Comparison of ENCODE assay signal across 20 mouse cellular contexts in the genomic region with DNA sequence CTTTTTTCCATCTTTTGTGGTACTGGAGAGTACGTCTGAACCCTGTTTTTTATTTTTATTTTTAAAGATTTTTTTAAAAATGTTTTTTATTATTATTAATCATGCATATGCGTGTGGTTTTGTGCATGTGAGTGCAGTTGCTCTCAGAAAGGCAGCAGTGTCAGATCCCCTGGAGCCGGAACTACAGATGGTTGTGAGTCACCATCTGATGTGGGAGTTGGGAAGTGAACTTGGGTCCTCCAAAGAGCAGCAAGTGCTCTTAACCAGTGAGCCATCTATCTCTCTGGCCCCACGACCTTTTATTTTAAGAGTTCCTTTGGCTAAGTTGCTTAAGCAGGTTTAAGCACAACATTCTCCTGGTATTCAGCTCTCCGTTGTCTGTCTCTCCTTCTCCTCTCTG. TPM values are rescaled to one million over a fixed set of nuclear protein-coding genes. Genes with fewer than 3 reads are reported as not detected.
DNase-seq lines count a peak whose midpoint lies in the region; TF ChIP-seq lines count a peak whose summit lies in the region.
"Had no signal": no experiment of that assay in that cellular context is flagged by ENCODE, and none has a peak within 500 bp of the region (broad histone marks: within the 10 kb centered on the region; RNA-seq: fewer than 3 reads in every experiment).

No protein-coding gene starts in this region.

- 59% methylated on average over 5 of the region's 5 CpGs for WGBS in lung, adult 2 months

- no peak overlapping the region for H3K4me3 ChIP-seq in layer of hippocampus, adult 2 months
- no peak overlapping the region for H3K4me3 ChIP-seq in bone marrow macrophage, adult 2 months (ENCODE audit: insufficient read depth, low read length)
- no peak overlapping the region for H3K4me3 ChIP-seq in lung, adult 2 months (replicated peaks; ENCODE audit: extremely low read depth, low read depth, low read length)
- H3K4me3 ChIP-seq: embryonic facial prominence, embryonic 12.5 days; embryonic facial prominence, embryonic 15.5 days; hindbrain, embryonic 12.5 days; hindbrain, embryonic 15.5 days had no signal

- H3K27ac ChIP-seq in layer of hippocampus, adult 2 months, result 0 out of 2 replicates have a peak overlapping the region, but pooled peaks have one; percentile 46
- H3K27ac ChIP-seq in bone marrow macrophage, adult 2 months (ENCODE audit: insufficient read depth, low read depth, low read length), result peak overlapping the region; percentile 63
- H3K27ac ChIP-seq: embryonic facial prominence, embryonic 12.5 days; embryonic facial prominence, embryonic 15.5 days; hindbrain, embryonic 12.5 days; hindbrain, embryonic 15.5 days had no signal

- no peak for DNase-seq in layer of hippocampus, adult 2 months (ENCODE audit: low spot score in 2 of 2)
- DNase-seq in layer of hippocampus, adult 9-11 months, result no peak
- peak; percentile 88 for DNase-seq in 416B (ENCODE audit: low read depth)
- no peak for DNase-seq in lung, adult 2 months
- DNase-seq in spleen, postnatal 4 days (ENCODE audit: low spot score in 2 of 2), result no peak
- DNase-seq: adrenal gland, adult 2 months; adrenal gland, postnatal 14 days; cerebellum, adult 11 months; cerebellum, adult 2 months; cerebellum, adult 9-11 months; cerebellum, postnatal 25 days; forebrain, postnatal 0 days; gastrocnemius, postnatal 10 days; heart, adult 11 months; kidney, adult 11 months had no signal

- no peak for TF ChIP-seq CTCF in layer of hippocampus, adult 2 months (conservative IDR thresholded peaks at IDR 0.05)
- no peak for TF ChIP-seq CTCF in bone marrow macrophage, adult 2 months (IDR thresholded peaks at IDR 0.05; ENCODE audit: low read depth, low read length)
- no peak for TF ChIP-seq CTCF in lung, adult 2 months (IDR thresholded peaks at IDR 0.05; ENCODE audit: insufficient read depth, low read length)

- H3K4me1 ChIP-seq in bone marrow macrophage, adult 2 months (ENCODE audit: control insufficient read depth, insufficient read depth, low read length), result peaks cover 19% of the 10 kb centered on the region
- no peaks in the 10 kb centered on the region for H3K4me1 ChIP-seq in lung, adult 2 months (ENCODE audit: control insufficient read depth, insufficient read depth, low read length)
- H3K4me1 ChIP-seq: embryonic facial prominence, embryonic 12.5 days; embryonic facial prominence, embryonic 15.5 days; hindbrain, embryonic 12.5 days; hindbrain, embryonic 15.5 days had no signal

- no peak for TF ChIP-seq POLR2A in bone marrow macrophage, adult 2 months (IDR thresholded peaks at IDR 0.05; ENCODE audit: borderline replicate concordance, low read depth, low read length)
- TF ChIP-seq POLR2A in lung, adult 2 months (IDR thresholded peaks at IDR 0.05; ENCODE audit: borderline replicate concordance, extremely low read depth, low read depth, low read length), result no peak

RNA-seq across cellular contexts. Expression of gene Tbc1d14, which starts 3.1 kb away (rescaled TPM):
- 100 to 1,000 TPM; 101 to 105 TPM for total RNA-seq in layer of hippocampus, adult 2 months (2021)
- polyA plus RNA-seq in bone marrow macrophage, adult 2 months (2012; ENCODE audit: insufficient read depth, insufficient read length, missing spikeins), result 57.5 and 57.8 TPM in 2 replicates
- polyA plus RNA-seq in lung, adult 2 months (2012; rRNA removed), result 19.2 and 30.2 TPM in 2 replicates
